Mouse (Mus musculus): ENCODE measurements around the gene Ptprq.

Gene Ptprq

GRCm38 (mm10) chr10:107626648-107627047 is 93.2 kb downstream of the Ptprq start:
- DNase-seq = no peak

GRCm38 (mm10) chr10:107624211-107624610 is 95.6 kb downstream of the Ptprq start:
- no peak for DNase-seq

GRCm38 (mm10) chr10:107615460-107615859 is 104.4 kb downstream of the Ptprq start:
- DNase-seq = no peak

- no peak for DNase-seq
Measured at GRCm38 (mm10) chr10:107601371-107601770, 118.5 kb downstream of the Ptprq start.

GRCm38 (mm10) chr10:107583360-107583759 is 136.5 kb downstream of the Ptprq start:
- no peak for DNase-seq

- no peak for DNase-seq
Measured at GRCm38 (mm10) chr10:107569044-107569443, 150.8 kb downstream of the Ptprq start.

- DNase-seq = no peak
Measured at GRCm38 (mm10) chr10:107568261-107568660, 151.6 kb downstream of the Ptprq start.

GRCm38 (mm10) chr10:107562875-107563274 is 157.0 kb downstream of the Ptprq start:
- no peak for DNase-seq

GRCm38 (mm10) chr10:107560881-107561280 is 159.0 kb downstream of the Ptprq start:
- no peak for DNase-seq

- DNase-seq = no peak
Measured at GRCm38 (mm10) chr10:107543026-107543425, 176.8 kb downstream of the Ptprq start.

- DNase-seq = no peak
Measured at GRCm38 (mm10) chr10:107528758-107529157, 191.1 kb downstream of the Ptprq start.

- DNase-seq = no peak
Measured at GRCm38 (mm10) chr10:107519216-107519615, 200.6 kb downstream of the Ptprq start.

- DNase-seq = no peak
Measured at GRCm38 (mm10) chr10:107516641-107517040, 203.2 kb downstream of the Ptprq start.

GRCm38 (mm10) chr10:107514735-107515134 is 205.1 kb downstream of the Ptprq start:
- no peak for DNase-seq

GRCm38 (mm10) chr10:107506397-107506796 is 213.5 kb downstream of the Ptprq start:
- DNase-seq = no peak

- DNase-seq = no peak
Measured at GRCm38 (mm10) chr10:107503430-107503829, 216.4 kb downstream of the Ptprq start.

GRCm38 (mm10) chr10:107502193-107502592 is 217.7 kb downstream of the Ptprq start:
- DNase-seq = no peak

GRCm38 (mm10) chr10:107499656-107500055 is 220.2 kb downstream of the Ptprq start:
- no peak for DNase-seq

- DNase-seq = no peak
Measured at GRCm38 (mm10) chr10:107496402-107496801, 223.4 kb downstream of the Ptprq start.

- no peak for DNase-seq
Measured at GRCm38 (mm10) chr10:107494568-107494967, 225.3 kb downstream of the Ptprq start, which contains the start of gene Myf6. Gene Myf6, minus strand, starts transcription at chr10:107494737.

GRCm38 (mm10) chr10:107493580-107494474 is 226.0 kb downstream of the Ptprq start:
- no peak for DNase-seq

- no peak for DNase-seq
Measured at GRCm38 (mm10) chr10:107492867-107493579, 226.8 kb downstream of the Ptprq start.

GRCm38 (mm10) chr10:107488654-107489315 is 231.1 kb downstream of the Ptprq start:
- no peak for DNase-seq
